Mouse (Mus musculus) kidney, adult 2 months (tissue): ENCODE measurements around the gene Stx19. TPM values are rescaled to one million over a fixed set of nuclear protein-coding genes. Genes with fewer than 3 reads are reported as not detected.

Experiments used
- DNase-seq: peaks from one replicate; pipeline ENCODE4 v3.0.0; 2021
- H3K27ac ChIP-seq: fragments of 200-500 bp; 2 replicates; pipeline ENCODE4 v1.5.1; 2012; ENCODE audit warnings: low read depth, low read length, control low read depth, inconsistent platforms; ENCODE audit not compliant: insufficient read depth
- H3K27me3 ChIP-seq: fragments of 200-500 bp; replicated peaks from 2 replicates; pipeline ENCODE4 v1.6.1; 2012; ENCODE audit warnings: mild to moderate bottlenecking, moderate library complexity, low read length, inconsistent platforms; ENCODE audit not compliant: control insufficient read depth, insufficient read depth
- H3K36me3 ChIP-seq: fragments of 200-500 bp; 2 replicates; pipeline ENCODE4 v1.6.1; 2012; ENCODE audit warnings: mild to moderate bottlenecking, moderate library complexity, low read length, inconsistent platforms; ENCODE audit not compliant: control insufficient read depth, insufficient read depth
- H3K4me1 ChIP-seq: fragments of 200-500 bp; 2 replicates; pipeline ENCODE4 v1.6.1; 2011; ENCODE audit warnings: low read length; ENCODE audit not compliant: control insufficient read depth, insufficient read depth
- H3K4me3 ChIP-seq: fragments of 200-500 bp; 2 replicates; pipeline ENCODE4 v1.5.1; 2011; ENCODE audit warnings: mild to moderate bottlenecking, low read depth, low read length, control low read depth; ENCODE audit not compliant: insufficient read depth
- CTCF ChIP-seq: fragments of 200-500 bp; conservative IDR thresholded peaks from 2 replicates; pipeline ENCODE4 v1.5.1; 2011; ENCODE audit warnings: low read depth, mild to moderate bottlenecking, control low read depth, low read length, moderate library complexity, mixed read lengths; ENCODE audit not compliant: insufficient read depth, insufficient read length
- POLR2A ChIP-seq: fragments of 200-500 bp; IDR thresholded peaks from one replicate; pipeline ENCODE4 v1.6.1; 2011; ENCODE audit warnings: low read depth, low read length, control low read depth
- WGBS: fragments of 180-500 bp; shearing (Covaris S2); methylation state at CpG from one replicate; pipeline ENCODE4 v1.1.7; 2018; 5-methylcytosine and 5-hydroxymethylcytosine counted together
- polyA plus RNA-seq: library from polyadenylated mRNA; depleted of rRNA; stranded (reverse); fragments of >200 nt; gene quantifications from 2 replicates; pipeline ENCODE4 v1.2.3, GENCODE M21; 2012; rRNA removed

Gene Stx19
- polyA plus RNA-seq, 1 experiment: not detected

DNA sequence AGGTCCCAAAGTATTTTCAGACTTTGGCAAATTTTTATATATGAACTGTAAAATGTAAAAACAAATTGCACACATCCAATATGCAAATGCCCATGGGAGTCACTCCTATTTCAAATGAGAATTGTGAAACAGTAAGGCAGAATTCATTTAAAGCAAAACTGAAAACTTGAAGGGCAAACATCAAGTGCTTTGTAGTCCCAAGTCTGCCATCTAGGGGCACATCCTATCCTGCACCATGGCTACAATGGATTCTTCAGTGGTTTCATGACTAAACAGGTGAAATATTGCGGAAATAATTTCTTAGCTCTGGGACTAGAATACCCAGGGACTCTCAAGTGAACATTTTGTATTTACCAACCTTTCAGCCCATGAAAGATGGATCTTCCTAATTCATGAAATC is 43.5 kb downstream of the Stx19 start:
- Histone ChIP-seq H3K27ac (no peak overlapping the region), H3K4me1 (no peaks in the 10 kb centered on the region; the same call in 1 of the 2 replicates), H3K36me3 (no peaks in the 10 kb centered on the region), H3K27me3 (no peaks in the 10 kb centered on the region), H3K4me3 (no peak overlapping the region)
- TF ChIP-seq POLR2A: no peak
- peak; percentile 22; the same call in 1 of the 2 replicates for TF ChIP-seq CTCF
- WGBS: 83% methylated on average over 1 of the region's 1 CpGs
- peak; percentile 23 for DNase-seq

DNA sequence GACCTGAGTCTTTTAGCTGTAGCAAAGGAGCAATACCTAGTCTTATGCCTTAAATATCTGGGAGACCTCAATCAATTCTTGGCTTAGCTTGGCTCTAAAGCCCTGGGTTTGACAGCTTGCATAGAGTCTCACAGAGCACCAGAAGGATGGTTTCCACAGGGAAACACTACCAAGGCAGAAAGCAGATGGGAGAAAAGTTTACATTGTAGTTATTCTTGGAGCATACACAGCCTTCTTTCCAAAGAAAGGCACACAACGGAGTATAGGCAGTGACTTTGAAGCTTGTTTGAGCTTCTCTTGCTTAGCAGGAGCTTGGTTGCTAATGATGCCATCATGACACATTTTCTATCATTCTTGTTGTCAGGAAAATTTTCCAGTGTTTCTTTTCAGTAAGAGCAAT is 45.7 kb downstream of the Stx19 start:
- H3K27me3 ChIP-seq: no peaks in the 10 kb centered on the region
- H3K4me3 ChIP-seq: no peak overlapping the region
- H3K27ac ChIP-seq: no peak overlapping the region
- H3K36me3 ChIP-seq: no peaks in the 10 kb centered on the region
- WGBS: 89% methylated on average over 1 of the region's 1 CpGs
- H3K4me1 ChIP-seq: no peaks in the 10 kb centered on the region; the same call in 1 of the 2 replicates
- TF ChIP-seq CTCF: no peak
- no peak for DNase-seq

DNA sequence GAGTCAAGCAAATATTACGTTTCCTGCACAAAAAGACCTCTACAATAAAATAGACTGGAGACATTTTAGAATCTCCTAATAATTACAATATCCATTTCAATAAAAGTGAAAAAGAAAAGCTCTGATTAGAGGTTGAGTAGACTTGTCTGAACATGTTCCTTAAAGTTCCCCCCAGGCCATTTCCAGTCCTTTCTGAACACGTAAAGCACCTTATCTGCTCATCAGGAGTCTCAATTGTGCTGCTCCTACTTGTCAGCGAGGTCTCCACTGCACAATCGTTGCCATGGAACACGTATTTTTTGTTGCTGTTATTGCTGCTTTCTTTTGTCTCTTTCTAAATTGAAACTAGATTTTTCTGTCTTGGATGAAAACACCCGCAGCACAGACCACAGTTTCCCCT is 47.0 kb downstream of the Stx19 start:
- no peak for TF ChIP-seq CTCF
- TF ChIP-seq POLR2A: no peak
- no peaks in the 10 kb centered on the region; the same call in 1 of the 2 replicates for H3K4me1 ChIP-seq
- no peaks in the 10 kb centered on the region for H3K36me3 ChIP-seq
- H3K27ac ChIP-seq: no peak overlapping the region
- H3K4me3 ChIP-seq: no peak overlapping the region
- DNase-seq: no peak
- WGBS: 76% methylated on average over 6 of the region's 6 CpGs
- no peaks in the 10 kb centered on the region for H3K27me3 ChIP-seq

DNA sequence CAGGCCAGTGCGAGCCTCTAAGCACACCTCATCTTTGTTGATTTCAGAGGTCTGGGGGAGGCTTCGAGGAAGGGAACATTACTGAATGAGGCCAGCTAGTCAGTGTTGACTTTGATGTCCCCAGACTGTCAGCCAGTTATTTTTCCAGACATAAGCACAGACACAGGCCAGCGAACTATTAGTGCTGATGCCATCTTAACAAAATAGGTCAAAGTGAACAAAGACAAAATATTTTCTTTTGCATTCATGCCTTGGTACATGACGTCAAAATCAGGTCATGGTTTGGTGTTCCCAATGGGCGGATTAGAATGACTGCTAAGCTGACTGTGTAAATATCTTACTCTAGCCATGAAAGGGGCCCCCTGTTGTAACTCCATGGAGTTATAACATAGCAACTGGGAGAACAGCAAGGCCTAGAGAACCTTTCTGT is 58.2 kb downstream of the Stx19 start:
- H3K27ac ChIP-seq: no peak overlapping the region
- H3K27me3 ChIP-seq: no peaks in the 10 kb centered on the region
- 49% methylated on average over 5 of the region's 5 CpGs for WGBS
- no peak overlapping the region for H3K4me3 ChIP-seq
- no peaks in the 10 kb centered on the region for H3K36me3 ChIP-seq
- H3K4me1 ChIP-seq: no peaks in the 10 kb centered on the region
- TF ChIP-seq CTCF: no peak
- TF ChIP-seq POLR2A: no peak
- no peak for DNase-seq

DNA sequence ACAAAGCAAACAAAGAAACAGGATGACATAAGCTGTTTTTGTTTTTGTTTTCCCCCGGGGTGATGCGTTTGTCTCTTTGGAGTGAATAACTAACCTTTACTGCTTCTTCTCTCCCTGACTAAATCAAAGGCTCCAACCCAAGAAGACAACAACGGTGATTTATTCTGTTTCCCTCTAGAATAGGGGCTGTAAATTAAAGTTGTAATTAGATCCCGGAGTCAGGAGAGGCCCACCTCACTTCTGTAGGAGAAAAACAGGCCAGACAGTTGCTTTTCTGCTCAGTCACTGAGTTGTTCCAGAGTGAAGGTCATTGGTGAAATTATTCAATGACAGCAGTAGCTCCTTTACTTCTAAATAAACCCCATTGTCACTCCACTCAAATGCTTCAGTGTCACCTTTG is 58.7 kb downstream of the Stx19 start:
- no peak for DNase-seq
- no peak overlapping the region for H3K27ac ChIP-seq
- no peaks in the 10 kb centered on the region for H3K4me1 ChIP-seq
- no peaks in the 10 kb centered on the region for H3K27me3 ChIP-seq
- WGBS: 19% methylated on average over 4 of the region's 4 CpGs
- no peak overlapping the region for H3K4me3 ChIP-seq
- TF ChIP-seq CTCF (no peak), POLR2A (no peak)
- H3K36me3 ChIP-seq: no peaks in the 10 kb centered on the region

Other genes starting within 250 kb of the Stx19 start
- 6.3 and 7.1 TPM in 2 replicates for gene Nsun3, start 27.9 kb upstream of the Stx19 start, polyA plus RNA-seq
- 2.5 and 2.8 TPM in 2 replicates for gene Arl13b, start 32.4 kb downstream of the Stx19 start, polyA plus RNA-seq
- gene Pros1, start 39.6 kb downstream of the Stx19 start, polyA plus RNA-seq: 6.4 and 9.5 TPM in 2 replicates